Mouse (Mus musculus) C2C12 (cell line): ENCODE measurements around the gene Ccn5.

Experiments
- CEBPB ChIP-seq: IDR thresholded peaks from one replicate; pipeline ENCODE4 v1.6.1; 2011; ENCODE audit warnings: low read depth, mild to moderate bottlenecking, control low read depth, moderate library complexity
- CTCF ChIP-seq: IDR thresholded peaks from one replicate; pipeline ENCODE4 v1.5.1; 2011; ENCODE audit not compliant: control insufficient read depth, insufficient read depth, insufficient read length
- FOSL1 ChIP-seq: IDR thresholded peaks from one replicate; pipeline ENCODE4 v1.8.0; 2011; ENCODE audit warnings: mild to moderate bottlenecking, low read length; ENCODE audit not compliant: poor library complexity, insufficient read depth, severe bottlenecking
- MAX ChIP-seq: IDR thresholded peaks from one replicate; pipeline ENCODE4 v1.6.1; 2011; ENCODE audit warnings: mild to moderate bottlenecking, control low read depth
- MYOD1 ChIP-seq: IDR thresholded peaks from one replicate; pipeline ENCODE4 v1.6.1; 2011; ENCODE audit warnings: low read depth; ENCODE audit not compliant: control insufficient read depth, insufficient read length
- MYOG ChIP-seq: IDR thresholded peaks from one replicate; pipeline ENCODE4 v1.6.1; 2011; ENCODE audit not compliant: control insufficient read depth, insufficient read length; ENCODE audit errors: extremely low read depth
- USF1 ChIP-seq: IDR thresholded peaks from one replicate; pipeline ENCODE4 v1.6.1; 2011; ENCODE audit warnings: low read depth, mild to moderate bottlenecking, control low read depth, moderate library complexity

- TF ChIP-seq CTCF = peak; percentile 63
- TF ChIP-seq MYOG = no peak
- no peak for TF ChIP-seq MYOD1
- TF ChIP-seq FOSL1 = no peak
- TF ChIP-seq USF1 = no peak
- TF ChIP-seq MAX = no peak
- TF ChIP-seq CEBPB = peak; percentile 46
Observed at GRCm38 (mm10) chr2:163788484-163788883, 32.2 kb upstream of the Ccn5 start.
